Mouse (Mus musculus) midbrain, embryonic 12.5 days (tissue): ENCODE measurements at regions not wholly inside any gene's neighbourhood (a gene's known extent, or its start where the extent isn't known, plus 50 kb on each side); places are given as distances from the start of the nearest gene placed in this dataset.

ENCODE experiments used
- ATAC-seq: fragments of 200-750 bp; cut with Nextera tagmentation; 2 replicates; pipeline ENCODE4 v1.8.0; 2017; ENCODE audit warnings: low read depth, moderate TSS enrichment, moderate library complexity; ENCODE audit not compliant: low FRiP score
- H3K27ac ChIP-seq: fragments of 300-500 bp; sonication (generic); replicated peaks from 2 replicates; pipeline ENCODE4 v1.5.1; 2016; ENCODE audit warnings: mild to moderate bottlenecking
- H3K27me3 ChIP-seq: fragments of 300-500 bp; sonication (generic); 2 replicates; pipeline ENCODE4 v1.6.1; 2016; ENCODE audit warnings: mild to moderate bottlenecking
- H3K36me3 ChIP-seq: fragments of 300-500 bp; sonication (generic); 2 replicates; pipeline ENCODE4 v1.6.1; 2016
- H3K4me1 ChIP-seq: fragments of 300-500 bp; sonication (generic); 2 replicates; pipeline ENCODE4 v1.6.1; 2016
- H3K4me2 ChIP-seq: fragments of 300-500 bp; sonication (generic); replicated peaks from 2 replicates; pipeline ENCODE4 v1.6.1; 2016; ENCODE audit warnings: mild to moderate bottlenecking, moderate library complexity
- H3K4me3 ChIP-seq: fragments of 300-500 bp; sonication (generic); 2 replicates; pipeline ENCODE4 v1.5.1; 2016; ENCODE audit warnings: mild to moderate bottlenecking
- H3K9ac ChIP-seq: fragments of 300-500 bp; sonication (generic); replicated peaks from 2 replicates; pipeline ENCODE4 v1.6.1; 2016; ENCODE audit warnings: mild to moderate bottlenecking, moderate library complexity
- H3K9me3 ChIP-seq: fragments of 300-500 bp; sonication (generic); 2 replicates; pipeline ENCODE4 v1.6.1; 2016; ENCODE audit warnings: mild to moderate bottlenecking
- WGBS: fragments of 180-500 bp; shearing (Covaris S2); methylation state at CpG from one replicate; pipeline ENCODE4 v1.1.7; 2016; 5-methylcytosine and 5-hydroxymethylcytosine counted together

- H3K9me3 ChIP-seq: no peaks in the 10 kb centered on the region
- WGBS: 95% methylated on average over 1 of the region's 1 CpGs
- no peak overlapping the region for H3K4me3 ChIP-seq
- no peaks in the 10 kb centered on the region for H3K4me1 ChIP-seq
- H3K4me2 ChIP-seq: no peak overlapping the region
- no peaks in the 10 kb centered on the region for H3K36me3 ChIP-seq
- no peak overlapping the region for H3K9ac ChIP-seq
- H3K27me3 ChIP-seq: no peaks in the 10 kb centered on the region
- no peak for ATAC-seq
- no peak overlapping the region for H3K27ac ChIP-seq
Observed at GRCm38 (mm10) chr6:106964337-106964736, 164.5 kb upstream of the Crbn start.

GRCm38 (mm10) chr6:106975439-106975838, 175.6 kb upstream of the Crbn start:
- Histone ChIP-seq H3K9me3 (no peaks in the 10 kb centered on the region), H3K27me3 (no peaks in the 10 kb centered on the region), H3K4me1 (0 out of 2 replicates have a peak, but pooled peaks cover 4% of the 10 kb centered on the region), H3K9ac (no peak overlapping the region), H3K4me3 (no peak overlapping the region), H3K27ac (no peak overlapping the region), H3K36me3 (no peaks in the 10 kb centered on the region), H3K4me2 (no peak overlapping the region)
- 70% methylated on average over 2 of the region's 2 CpGs for WGBS
- no peak for ATAC-seq

- Histone ChIP-seq H3K4me2 (no peak overlapping the region), H3K36me3 (no peaks in the 10 kb centered on the region), H3K4me3 (no peak overlapping the region), H3K27ac (no peak overlapping the region), H3K4me1 (0 out of 2 replicates have a peak, but pooled peaks cover 4% of the 10 kb centered on the region), H3K9me3 (no peaks in the 10 kb centered on the region), H3K27me3 (no peaks in the 10 kb centered on the region), H3K9ac (no peak overlapping the region)
- peak; percentile 65 for ATAC-seq
Observed at GRCm38 (mm10) chr6:106978721-106979120, 178.8 kb upstream of the Crbn start.

- Histone ChIP-seq H3K4me3 (no peak overlapping the region), H3K9me3 (no peaks in the 10 kb centered on the region), H3K27ac (no peak overlapping the region), H3K4me2 (no peak overlapping the region), H3K4me1 (0 out of 2 replicates have a peak, but pooled peaks cover 4% of the 10 kb centered on the region), H3K36me3 (no peaks in the 10 kb centered on the region), H3K9ac (no peak overlapping the region), H3K27me3 (no peaks in the 10 kb centered on the region)
- WGBS: 81% methylated on average over 3 of the region's 3 CpGs
- no peak for ATAC-seq
Observed at GRCm38 (mm10) chr6:106979755-106980154, 179.9 kb upstream of the Crbn start.

- H3K4me1 ChIP-seq: 0 out of 2 replicates have a peak, but pooled peaks cover 4% of the 10 kb centered on the region
- no peak overlapping the region for H3K4me2 ChIP-seq
- H3K9ac ChIP-seq: no peak overlapping the region
- no peak overlapping the region for H3K27ac ChIP-seq
- no peak for ATAC-seq
- H3K4me3 ChIP-seq: no peak overlapping the region
- H3K9me3 ChIP-seq: no peaks in the 10 kb centered on the region
- no peaks in the 10 kb centered on the region for H3K36me3 ChIP-seq
- WGBS: 56% methylated on average over 4 of the region's 4 CpGs
- H3K27me3 ChIP-seq: no peaks in the 10 kb centered on the region
Observed at GRCm38 (mm10) chr6:106980188-106980587, 180.3 kb upstream of the Crbn start.

GRCm38 (mm10) chr6:106981232-106981631, 181.4 kb upstream of the Crbn start:
- Histone ChIP-seq H3K36me3 (no peaks in the 10 kb centered on the region), H3K9ac (no peak overlapping the region), H3K4me3 (no peak overlapping the region), H3K4me2 (no peak overlapping the region), H3K9me3 (no peaks in the 10 kb centered on the region), H3K4me1 (0 out of 2 replicates have a peak, but pooled peaks cover 4% of the 10 kb centered on the region), H3K27me3 (no peaks in the 10 kb centered on the region), H3K27ac (no peak overlapping the region)
- no peak for ATAC-seq
- WGBS: 86% methylated on average over 1 of the region's 1 CpGs

GRCm38 (mm10) chr6:106985132-106985801, 185.4 kb upstream of the Crbn start:
- no peaks in the 10 kb centered on the region for H3K9me3 ChIP-seq
- 0 out of 2 replicates have a peak, but pooled peaks cover 1% of the 10 kb centered on the region for H3K4me1 ChIP-seq
- H3K27ac ChIP-seq: no peak overlapping the region
- no peak overlapping the region for H3K4me2 ChIP-seq
- no peak overlapping the region for H3K9ac ChIP-seq
- H3K27me3 ChIP-seq: no peaks in the 10 kb centered on the region
- ATAC-seq: no peak
- H3K4me3 ChIP-seq: no peak overlapping the region
- WGBS: 68% methylated on average over 4 of the region's 4 CpGs
- H3K36me3 ChIP-seq: no peaks in the 10 kb centered on the region

GRCm38 (mm10) chr6:106991586-106991985, 191.7 kb upstream of the Crbn start:
- Histone ChIP-seq H3K4me1 (no peaks in the 10 kb centered on the region), H3K36me3 (no peaks in the 10 kb centered on the region), H3K4me2 (no peak overlapping the region), H3K27ac (no peak overlapping the region), H3K27me3 (no peaks in the 10 kb centered on the region), H3K4me3 (no peak overlapping the region), H3K9me3 (no peaks in the 10 kb centered on the region), H3K9ac (no peak overlapping the region)
- no peak for ATAC-seq
- WGBS: 88% methylated on average over 1 of the region's 1 CpGs

GRCm38 (mm10) chr6:107004406-107005120, 204.7 kb upstream of the Crbn start:
- Histone ChIP-seq H3K36me3 (no peaks in the 10 kb centered on the region), H3K9ac (no peak overlapping the region), H3K4me1 (no peaks in the 10 kb centered on the region), H3K27me3 (no peaks in the 10 kb centered on the region), H3K4me2 (no peak overlapping the region), H3K4me3 (no peak overlapping the region), H3K27ac (no peak overlapping the region), H3K9me3 (no peaks in the 10 kb centered on the region)
- no peak for ATAC-seq
- WGBS: 94% methylated on average over 4 of the region's 4 CpGs

- peaks cover 10% of the 10 kb centered on the region for H3K4me1 ChIP-seq
- H3K36me3 ChIP-seq: no peaks in the 10 kb centered on the region
- peak overlapping the region; percentile 22; the same call in 1 of the 2 replicates for H3K27ac ChIP-seq
- H3K9me3 ChIP-seq: no peaks in the 10 kb centered on the region
- 67% methylated on average over 4 of the region's 4 CpGs for WGBS
- H3K4me3 ChIP-seq: no peak overlapping the region
- ATAC-seq: peak; percentile 66
- H3K4me2 ChIP-seq: no peak overlapping the region
- H3K9ac ChIP-seq: no peak overlapping the region
- H3K27me3 ChIP-seq: no peaks in the 10 kb centered on the region
Observed at GRCm38 (mm10) chr6:107010785-107011184, 210.9 kb upstream of the Crbn start.

- no peak overlapping the region; the same call in 1 of the 2 replicates for H3K9ac ChIP-seq
- H3K27ac ChIP-seq: peak overlapping the region; percentile 76
- peaks cover 10% of the 10 kb centered on the region for H3K4me1 ChIP-seq
- H3K27me3 ChIP-seq: no peaks in the 10 kb centered on the region
- WGBS: 9% methylated on average over 9 of the region's 9 CpGs
- no peak overlapping the region for H3K4me3 ChIP-seq
- H3K9me3 ChIP-seq: no peaks in the 10 kb centered on the region
- no peaks in the 10 kb centered on the region for H3K36me3 ChIP-seq
- peak overlapping the region; percentile 35 for H3K4me2 ChIP-seq
- ATAC-seq: peak; percentile 77
Observed at GRCm38 (mm10) chr6:107012938-107013511, 213.1 kb upstream of the Crbn start.

GRCm38 (mm10) chr6:107019126-107019525, 219.2 kb upstream of the Crbn start:
- ATAC-seq: no peak
- WGBS: 88% methylated on average over 3 of the region's 3 CpGs

More at GRCm38 (mm10) chr6:107019126-107019525, 219.2 kb upstream of the Crbn start:
- no peaks in the 10 kb centered on the region for H3K4me1 ChIP-seq
- no peaks in the 10 kb centered on the region for H3K9me3 ChIP-seq
- H3K9ac ChIP-seq: no peak overlapping the region
- H3K4me3 ChIP-seq: no peak overlapping the region
- H3K27ac ChIP-seq: no peak overlapping the region
- H3K4me2 ChIP-seq: no peak overlapping the region
- H3K36me3 ChIP-seq: no peaks in the 10 kb centered on the region
- H3K27me3 ChIP-seq: no peaks in the 10 kb centered on the region
